Mouse (Mus musculus): Measurements from ENCODE around the gene Tbc1d1.

Tbc1d1 gene

DNA sequence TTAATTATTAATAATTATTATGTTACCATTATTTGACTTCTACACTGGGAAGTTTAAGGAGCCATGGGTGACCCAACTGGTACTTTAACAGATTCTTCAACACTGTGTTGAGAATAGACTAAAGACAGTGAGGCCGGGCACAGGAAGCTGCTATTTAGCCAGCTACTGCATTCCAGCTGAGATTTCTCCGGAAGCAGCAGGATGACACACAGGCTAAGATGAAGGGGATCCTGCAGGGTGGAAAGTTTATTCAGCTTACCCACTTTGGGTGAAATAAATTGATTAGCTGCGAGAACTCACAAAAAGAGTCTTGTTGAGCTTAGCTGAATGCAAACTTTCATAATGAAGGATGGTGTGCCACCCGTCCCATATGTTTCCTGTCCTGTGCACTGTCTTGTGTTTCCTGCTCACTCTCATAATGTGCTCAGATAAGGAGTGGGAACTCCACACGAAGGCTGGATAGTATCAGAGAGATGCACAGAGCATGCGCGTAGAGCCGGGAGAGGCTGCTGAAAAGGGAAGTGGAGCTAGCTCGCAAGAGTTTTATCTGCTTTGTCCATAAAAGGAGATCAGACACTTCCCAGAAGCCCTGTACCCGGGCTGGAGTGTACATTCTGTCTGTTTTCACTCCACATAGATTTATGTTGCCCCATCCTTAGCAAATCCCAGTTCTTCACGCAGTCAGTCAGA, at the start of gene Tbc1d1:
Gene Tbc1d1 (plus strand): TSS at position 445 of the 690 bp plus-strand sequence.
- DNase-seq (ENCODE audit: low read depth, low spot score) = no peak

DNA sequence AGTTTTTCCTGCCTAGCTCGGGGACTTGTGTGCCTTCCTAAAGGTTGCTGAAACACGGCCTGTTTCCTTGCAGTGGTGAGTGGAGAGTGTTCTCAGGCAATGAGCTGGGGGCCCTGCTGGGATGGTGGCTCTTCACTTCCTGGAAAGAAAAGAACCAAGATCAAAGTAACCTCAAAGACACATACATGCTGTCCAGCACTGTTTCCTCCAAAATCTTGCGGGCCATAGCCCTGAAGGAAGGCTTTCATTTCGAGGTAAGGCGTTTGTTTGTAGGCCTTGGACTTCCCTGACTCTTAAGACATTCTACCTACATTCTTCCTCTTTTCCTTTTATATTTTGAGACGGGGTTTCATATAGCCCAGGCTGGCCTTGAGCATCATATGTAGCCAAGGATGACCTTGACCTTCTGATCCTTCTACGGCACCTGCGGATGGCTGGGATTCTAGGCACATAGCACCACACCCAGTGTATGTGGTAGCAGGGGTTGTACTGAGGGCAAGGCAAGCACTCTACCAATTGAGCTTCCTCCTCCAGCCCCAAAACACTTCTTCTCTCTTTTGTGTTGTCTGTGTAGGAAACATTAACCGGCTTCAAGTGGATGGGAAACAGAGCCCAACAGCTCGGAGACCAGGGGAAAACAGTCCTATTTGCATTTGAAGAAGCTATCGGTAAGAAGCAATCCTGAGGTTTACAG, 48.4 kb upstream of the Tbc1d1 start:
- DNase-seq (ENCODE audit: low read depth, low spot score) = peak; percentile 79

DNA sequence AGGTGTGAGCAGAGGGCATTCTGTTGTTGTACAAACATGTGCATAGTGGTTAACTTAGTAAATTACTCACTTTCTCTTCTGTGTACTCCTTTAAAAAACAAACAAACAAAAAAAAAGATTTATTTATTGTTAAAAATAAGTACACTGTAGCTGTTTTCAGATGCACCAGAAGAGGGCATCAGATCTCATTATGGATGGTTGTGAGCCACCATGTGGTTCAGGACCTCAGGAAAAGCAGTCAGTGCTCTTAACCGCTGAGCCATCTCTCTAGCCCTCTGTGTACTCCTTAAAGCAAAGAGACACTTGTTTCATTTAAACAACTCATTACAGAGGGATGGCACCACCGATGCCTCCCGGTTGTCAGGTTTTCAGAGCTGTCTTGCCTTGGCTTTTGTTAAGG, 46.9 kb upstream of the Tbc1d1 start:
- DNase-seq (ENCODE audit: low read depth, low spot score) = peak; percentile 50

DNA sequence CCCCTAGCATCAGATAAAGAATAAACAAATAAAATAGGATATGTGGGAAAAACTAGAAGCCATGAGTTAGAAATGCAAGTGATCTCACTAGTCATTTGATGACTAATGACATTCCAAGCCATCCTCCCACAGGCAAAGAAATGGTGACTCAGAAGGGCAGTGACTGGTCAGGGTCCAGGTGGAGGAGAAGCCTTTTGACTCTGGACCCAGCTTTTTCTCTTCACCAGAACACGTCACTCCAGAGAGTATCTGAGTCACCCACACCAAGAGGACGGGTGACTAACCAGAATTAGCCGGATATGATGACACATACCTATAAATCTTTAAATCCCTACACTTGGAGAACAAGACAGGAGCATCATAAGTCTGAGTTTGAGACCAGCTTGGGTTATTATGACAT, 43.7 kb upstream of the Tbc1d1 start:
- DNase-seq (ENCODE audit: low read depth, low spot score) = no peak

DNA sequence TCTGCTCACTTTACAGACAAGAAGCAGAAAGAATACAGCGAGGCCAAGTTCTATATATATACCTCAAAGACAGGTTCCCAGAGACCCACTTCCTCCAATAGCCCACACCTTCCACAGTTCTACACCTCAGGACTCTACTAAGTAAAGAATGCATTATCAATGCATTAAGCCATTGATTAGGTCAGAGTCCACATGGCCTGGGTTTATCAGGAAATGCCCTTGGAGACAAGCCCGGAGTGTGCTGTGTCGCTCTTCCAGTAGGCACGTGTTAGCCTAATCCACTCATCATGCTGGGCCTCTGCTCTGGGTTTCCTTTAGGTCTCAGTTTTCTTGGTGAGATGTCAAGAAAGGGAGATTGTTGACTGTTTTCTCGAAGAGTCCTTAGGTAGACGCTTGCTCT, 41.9 kb upstream of the Tbc1d1 start:
- no peak for DNase-seq (ENCODE audit: low read depth, low spot score)

DNA sequence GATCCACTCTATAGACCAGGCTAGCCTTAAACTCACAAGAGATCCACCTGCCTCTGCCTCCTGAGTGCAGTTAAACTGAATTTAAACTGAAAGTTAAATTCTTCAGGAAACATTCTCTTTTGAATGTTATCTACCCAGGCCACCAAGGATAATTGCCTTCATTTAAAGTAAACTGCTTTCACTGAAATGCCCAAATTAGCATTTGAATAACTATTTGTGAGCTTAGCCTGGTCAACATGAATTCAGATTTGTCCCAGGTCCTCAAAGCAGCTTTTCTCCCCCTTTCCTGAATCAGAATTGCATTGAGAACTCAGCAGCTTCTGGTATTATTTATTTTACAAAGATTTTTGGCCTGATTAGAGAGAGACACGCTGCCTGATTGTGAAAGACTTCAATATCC, 38.9 kb upstream of the Tbc1d1 start:
- peak; percentile 80 for DNase-seq (ENCODE audit: low read depth, low spot score)

DNA sequence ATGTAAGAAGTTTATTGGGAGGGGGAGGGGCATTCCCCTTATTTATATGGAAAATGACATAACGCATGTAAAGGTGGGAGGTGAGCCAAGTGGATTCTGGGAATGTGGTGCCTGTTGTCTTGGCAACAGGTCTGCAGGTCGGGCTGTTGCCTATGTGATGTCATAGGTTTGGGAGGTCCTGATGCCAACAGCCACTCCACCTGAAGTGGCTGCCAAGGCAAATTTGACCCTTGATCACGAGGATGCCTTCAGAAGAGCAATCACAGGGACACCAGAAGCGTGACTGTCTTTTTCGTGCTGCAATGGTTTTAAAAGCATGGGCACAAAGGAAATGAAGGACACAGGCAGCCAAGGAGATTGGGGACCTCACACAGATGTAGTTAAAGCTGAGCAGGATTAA, 30.3 kb upstream of the Tbc1d1 start:
- no peak for DNase-seq (ENCODE audit: low read depth, low spot score)

DNA sequence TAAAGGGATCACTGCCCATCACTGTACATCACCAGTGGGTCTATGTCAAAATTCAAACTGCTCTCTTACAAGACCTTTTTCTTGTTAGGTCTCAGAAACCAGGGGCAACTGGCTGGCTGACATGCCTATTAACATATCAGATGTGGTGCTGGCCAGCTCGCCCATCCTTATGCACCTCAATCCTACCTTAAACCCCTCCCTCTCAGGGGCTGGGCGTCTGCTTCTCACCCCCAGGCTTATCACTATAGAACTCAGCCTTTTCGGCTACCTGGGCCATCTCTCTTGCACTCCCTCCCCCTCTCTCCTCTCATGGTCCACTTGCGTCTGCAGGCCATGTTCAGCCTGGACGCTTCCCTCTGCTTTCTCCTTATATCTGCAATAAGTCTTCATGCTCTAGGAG, 24.6 kb upstream of the Tbc1d1 start:
- no peak for DNase-seq (ENCODE audit: low read depth, low spot score)

DNA sequence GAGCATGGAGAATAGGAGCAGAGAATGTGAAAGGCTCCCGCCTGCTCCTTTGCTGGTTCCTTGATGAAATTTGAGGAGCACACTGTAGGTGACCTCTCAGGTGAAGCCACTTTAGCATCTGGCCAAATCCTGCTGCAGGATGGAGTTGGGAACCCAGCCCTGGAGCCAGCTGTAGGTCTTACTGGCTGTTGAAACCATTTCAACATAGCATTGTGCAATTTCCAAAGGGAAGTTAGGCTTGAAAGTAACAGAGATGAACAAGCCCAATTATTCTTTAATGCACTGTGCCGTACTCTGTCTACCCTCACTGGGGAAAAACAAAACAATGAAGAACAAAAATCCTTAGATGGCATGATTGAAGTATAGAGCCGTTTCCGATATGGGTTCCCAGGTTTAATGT, 22.2 kb upstream of the Tbc1d1 start:
- no peak for DNase-seq (ENCODE audit: low read depth, low spot score)

DNA sequence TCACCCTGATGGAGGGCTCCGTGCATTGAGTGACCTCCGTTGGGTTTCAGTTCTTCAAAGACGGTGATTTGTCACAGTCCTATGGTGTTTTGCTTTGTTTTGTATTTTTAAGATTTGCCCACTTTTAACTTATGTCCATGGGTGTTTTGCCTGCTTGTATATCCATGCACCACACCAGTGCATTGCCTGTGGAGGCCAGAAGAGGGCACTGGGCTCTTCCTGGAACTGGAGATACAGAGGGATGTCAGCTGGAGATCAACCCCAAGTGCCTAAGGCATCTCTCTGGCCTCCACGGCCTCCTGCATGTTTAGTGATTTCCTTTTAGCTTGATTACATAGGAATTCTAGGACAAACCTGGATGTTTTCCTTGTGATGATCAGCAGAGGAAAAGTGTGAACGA, 19.8 kb upstream of the Tbc1d1 start:
- peak; percentile 59 for DNase-seq (ENCODE audit: low read depth, low spot score)

DNA sequence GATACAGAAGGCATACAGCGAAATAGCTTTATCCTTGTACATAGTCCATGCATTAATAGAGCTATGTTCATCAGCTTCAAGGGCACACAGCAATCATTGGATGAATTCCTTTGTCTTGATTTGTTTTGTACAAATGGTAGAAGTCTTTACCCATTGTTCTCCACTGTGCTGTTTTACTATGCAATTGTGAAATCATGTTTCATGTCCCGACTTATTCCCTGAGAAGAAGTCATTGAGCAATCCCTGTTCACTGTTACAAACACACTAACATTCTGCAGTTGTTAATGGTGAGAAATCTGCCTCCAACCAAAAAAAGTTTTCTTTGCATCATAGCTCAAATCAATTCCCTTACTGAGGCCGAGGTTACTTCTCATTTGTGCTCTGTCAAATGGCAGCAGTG, 15.9 kb upstream of the Tbc1d1 start:
- no peak for DNase-seq (ENCODE audit: low read depth, low spot score)

DNA sequence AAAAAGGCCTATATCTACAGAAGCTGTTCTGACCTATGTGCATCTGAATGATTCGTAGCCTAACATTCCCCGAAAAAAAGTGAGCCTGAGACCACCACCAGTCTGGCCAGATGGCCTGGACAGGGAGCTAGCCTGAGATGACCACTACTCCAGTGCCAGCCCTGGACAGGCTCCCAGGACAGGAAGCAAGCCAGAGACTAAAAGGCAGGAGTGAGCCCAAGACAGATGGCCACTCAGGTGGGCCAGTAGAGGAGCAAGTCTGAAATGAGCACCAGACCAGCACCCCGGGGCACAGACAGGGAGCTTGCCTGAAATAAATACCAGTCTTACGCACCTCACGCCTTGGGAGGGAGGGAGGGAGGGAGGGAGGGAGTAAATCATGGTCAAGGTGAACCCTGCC, 11.8 kb upstream of the Tbc1d1 start:
- DNase-seq (ENCODE audit: low read depth, low spot score) = no peak

DNA sequence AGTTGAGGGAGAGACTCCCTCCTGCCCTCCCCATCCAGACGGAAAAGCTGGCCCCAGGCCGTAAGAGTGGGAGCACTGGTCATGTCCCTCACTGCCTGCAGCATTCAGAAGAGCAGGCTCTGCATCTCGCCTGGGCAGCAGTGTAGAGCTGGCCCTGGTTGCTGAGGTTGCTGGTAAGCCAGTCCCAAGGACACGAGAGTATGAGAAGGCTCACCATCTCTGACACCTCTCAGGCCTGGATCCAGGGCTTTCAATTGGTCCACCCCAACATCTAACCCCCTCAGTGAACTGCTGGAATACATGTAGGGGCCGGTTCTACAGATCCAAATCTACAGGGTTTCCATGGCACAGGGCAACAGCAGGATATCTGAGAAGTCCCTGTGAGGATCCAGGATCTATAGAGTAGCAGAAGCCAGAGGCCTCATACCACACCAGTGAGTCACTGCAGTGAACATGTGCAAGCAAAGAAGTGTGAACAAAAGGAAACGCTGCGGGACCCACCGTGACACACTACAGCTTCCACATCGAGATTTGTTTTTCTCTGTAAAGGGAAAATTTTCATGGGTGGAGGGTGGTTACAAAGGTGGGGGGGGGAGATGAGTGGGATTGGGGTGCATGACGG, 9.6 kb upstream of the Tbc1d1 start:
- DNase-seq (ENCODE audit: low read depth, low spot score) = no peak

DNA sequence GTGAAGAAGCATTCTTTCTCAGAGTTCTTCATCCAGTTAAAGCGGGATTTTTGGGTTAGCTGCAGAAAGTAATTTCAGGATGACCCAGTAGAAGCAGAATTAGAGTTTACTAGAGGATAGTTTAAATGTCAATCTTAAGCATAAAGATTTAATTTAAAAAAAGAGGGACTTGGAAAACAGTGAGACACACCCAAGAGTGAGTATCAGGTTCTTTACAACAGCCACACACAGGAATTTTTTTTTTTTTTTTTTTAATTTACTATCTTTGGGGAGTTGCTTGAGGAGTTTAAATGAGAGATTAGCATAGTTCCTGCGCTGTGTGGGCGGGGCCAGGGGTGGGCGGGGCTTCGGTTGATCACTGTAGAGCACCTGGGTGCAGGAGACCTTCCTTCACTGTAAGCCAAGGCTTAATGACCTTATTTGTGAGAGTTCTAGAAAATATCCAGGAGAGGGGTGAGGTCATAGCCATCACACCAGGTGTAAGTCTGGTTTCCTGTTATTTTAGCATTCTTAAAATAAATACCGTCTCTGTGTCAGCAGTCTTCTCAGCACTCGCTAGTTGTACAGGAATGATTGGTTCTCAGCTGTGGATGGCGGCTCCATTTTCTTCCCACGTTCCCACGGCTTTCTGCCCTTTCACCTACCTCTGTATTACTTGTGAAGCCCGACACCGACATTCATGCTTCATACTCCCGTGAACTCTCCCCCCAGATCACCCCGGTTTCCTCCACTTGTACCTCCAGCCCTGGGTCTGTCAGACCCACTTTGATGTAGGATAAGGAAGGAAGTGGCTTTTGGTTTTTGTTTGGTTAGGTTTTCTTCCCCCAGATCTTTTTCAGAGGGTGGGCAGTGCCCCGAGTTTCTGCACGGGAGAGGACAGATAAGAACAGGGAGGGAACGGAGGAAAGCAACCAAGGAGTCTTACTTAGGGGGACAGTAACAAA, 6.6 kb upstream of the Tbc1d1 start:
- peak; percentile 40 for DNase-seq (ENCODE audit: low read depth, low spot score)

DNA sequence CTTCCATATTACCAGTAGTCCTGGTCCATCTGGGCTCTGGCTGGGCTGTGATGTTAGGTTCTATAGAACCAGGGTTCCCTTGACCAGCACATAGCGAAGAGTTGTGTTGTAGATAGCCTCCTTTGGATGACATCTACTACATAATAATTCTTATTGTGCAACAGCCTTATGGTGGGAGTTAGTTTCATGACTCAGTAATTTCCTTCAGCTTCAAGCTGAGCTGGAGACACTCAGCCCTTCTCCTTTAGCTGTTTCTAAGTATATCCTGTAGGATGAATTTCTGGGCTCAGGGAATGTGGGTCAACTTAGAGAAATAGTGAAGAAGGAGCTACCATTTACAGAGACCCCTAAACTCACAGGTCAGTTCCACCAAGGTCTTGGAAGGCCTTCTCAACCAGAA, 2.8 kb upstream of the Tbc1d1 start:
- DNase-seq (ENCODE audit: low read depth, low spot score) = no peak

DNA sequence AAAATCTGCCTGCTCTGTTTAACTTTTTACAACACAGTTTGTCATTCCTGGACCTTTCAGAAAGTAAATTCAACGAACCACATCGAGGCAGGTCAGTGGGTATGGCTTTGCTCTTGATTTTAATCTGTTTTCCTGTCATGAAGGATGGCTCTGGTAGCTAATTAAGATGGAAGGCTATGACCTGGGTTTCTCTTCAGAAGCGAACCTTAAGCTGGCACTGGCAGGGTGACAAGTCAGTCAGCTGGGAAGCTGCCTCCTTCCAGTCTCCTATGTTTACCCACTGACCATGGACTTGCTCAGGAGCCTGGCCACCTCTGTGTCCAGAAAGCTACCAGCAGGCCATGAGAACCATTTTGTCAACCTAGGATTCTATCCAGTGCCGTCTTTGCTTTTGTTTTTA, 474 bp downstream of the Tbc1d1 start:
- DNase-seq (ENCODE audit: low read depth, low spot score) = no peak

DNA sequence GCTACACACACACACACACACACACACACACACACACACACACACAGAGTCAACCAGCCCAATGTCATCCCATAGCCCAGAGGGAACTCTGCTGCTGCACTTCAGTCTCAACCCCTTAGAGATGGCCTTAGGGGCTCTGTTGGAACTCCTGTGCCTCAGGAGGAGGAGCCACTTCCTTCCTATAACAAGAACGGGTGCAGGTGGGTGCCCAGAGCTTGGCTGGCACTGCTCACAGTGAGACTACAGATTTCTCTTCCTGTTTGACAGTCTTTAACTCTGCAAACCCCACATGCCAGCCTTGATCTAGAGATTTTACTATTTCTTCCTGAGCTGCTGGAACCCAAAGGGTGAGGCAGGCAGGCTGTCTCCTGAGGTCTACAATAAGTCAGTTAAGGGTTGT, 1.8 kb downstream of the Tbc1d1 start:
- DNase-seq (ENCODE audit: low read depth, low spot score) = no peak

DNA sequence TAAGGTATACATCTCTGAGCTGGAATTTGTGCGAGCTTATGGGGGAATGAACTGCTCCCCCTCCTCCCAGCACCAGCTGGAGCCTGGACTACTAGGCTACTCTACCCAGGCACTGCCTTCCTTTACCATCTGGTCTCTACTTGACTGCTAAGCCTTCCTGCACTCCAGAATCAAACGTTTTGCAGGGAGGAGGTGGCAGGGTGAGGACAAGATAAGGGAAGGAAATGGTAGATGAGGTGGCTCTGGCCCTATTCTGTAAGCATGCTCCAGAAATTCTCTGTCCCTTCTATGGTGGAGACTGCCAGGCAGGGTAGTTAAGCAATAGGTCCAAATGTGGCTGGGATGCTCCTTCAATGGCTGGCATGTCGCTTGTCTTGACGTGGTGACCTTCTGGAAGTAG, 2.4 kb downstream of the Tbc1d1 start:
- DNase-seq (ENCODE audit: low read depth, low spot score) = no peak

DNA sequence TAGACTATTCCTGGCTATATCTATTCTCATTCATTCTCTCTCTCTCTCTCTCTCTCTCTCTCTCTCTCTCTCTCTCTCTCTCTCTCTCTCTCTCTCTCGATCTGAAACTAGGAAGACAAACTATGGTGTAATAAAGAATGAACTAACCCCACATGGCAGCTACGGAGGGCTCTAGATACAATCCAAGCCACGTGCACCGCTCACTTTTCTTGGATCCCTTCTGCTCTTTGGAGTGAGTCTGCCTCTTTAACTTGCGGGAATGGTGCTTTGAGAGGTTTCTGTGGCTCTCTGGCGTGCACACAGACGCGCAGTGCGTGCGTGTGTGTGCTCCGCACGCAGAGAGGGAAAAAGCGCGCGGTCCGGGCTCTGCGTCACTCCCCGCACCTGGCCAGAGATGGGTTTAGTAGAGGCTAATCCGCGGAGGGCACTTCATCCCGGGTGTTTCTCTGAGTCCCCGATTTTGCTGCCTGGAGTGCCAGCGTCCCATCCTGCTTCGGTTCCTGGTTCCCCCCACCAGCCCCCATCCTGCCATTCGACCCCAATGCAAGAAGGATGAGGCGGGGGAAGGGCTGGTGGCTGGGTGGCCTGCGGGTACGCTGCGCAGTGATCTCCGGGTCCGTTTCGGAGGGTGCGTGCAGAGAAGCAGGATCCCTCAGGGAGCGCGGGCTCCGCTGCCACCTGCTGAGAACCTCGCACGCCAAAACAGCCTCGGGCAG, 3.1 kb downstream of the Tbc1d1 start:
- DNase-seq (ENCODE audit: low read depth, low spot score) = peak; percentile 66

DNA sequence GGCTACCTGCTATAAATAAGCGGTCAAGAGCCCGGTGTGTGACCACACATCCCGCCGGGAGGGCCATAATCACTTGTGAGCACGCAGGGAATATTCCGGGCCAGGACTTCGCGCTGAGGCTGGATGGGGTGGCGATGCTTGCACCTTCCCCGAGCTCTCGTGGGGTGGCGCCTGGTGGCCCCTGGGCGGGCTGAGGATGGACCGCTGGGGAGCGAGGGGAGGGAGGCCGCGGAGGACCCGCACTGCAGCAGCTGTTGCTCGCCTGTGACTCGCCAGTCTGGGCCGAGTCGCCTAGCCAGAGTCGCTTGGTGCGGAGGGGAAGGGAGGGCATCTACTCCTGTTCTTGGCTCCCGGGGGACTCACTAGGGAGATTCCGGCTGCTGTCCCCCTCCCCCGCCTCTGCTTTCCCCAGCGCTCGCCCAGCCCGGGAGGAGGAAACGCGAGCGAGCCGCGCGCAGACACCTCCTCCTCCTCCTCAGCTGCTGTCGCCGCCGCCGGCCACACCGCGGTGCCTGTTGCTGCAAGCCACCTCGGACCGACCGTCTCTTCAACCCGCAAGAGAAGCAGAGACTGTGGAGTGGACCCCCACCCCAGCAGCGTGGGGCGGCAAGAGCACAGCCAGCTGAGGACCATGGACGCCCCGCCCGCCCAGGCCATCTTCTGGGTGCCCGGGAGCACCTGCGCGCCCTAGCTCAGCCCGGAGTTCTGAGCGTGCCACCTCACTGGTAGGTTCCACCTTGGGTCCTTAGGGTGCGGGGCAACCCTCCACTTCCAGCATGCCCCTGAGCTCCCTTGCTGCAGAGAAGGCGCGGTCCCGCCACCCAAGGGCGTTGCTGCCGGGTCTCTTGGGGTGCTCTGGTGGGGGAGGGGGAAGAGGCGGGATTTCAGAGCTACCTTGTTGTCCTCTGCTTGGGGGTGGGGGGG, 3.9 kb downstream of the Tbc1d1 start:
- peak; percentile 65 for DNase-seq (ENCODE audit: low read depth, low spot score)
